Mouse (Mus musculus) MEL (cell line): ENCODE measurements at regions not wholly inside any gene's neighbourhood (a gene's known extent, or its start where the extent isn't known, plus 50 kb on each side); places are given as distances from the start of the nearest gene placed in this dataset.

ENCODE experiments used
- DNase-seq: peaks from one replicate; pipeline ENCODE4 v3.0.0; 2011; ENCODE audit warnings: low read depth, low spot score
- H3K27ac ChIP-seq: 2 replicates; pipeline ENCODE4 v1.5.1; 2012; ENCODE audit warnings: low read depth, mild to moderate bottlenecking, control low read depth, low read length, moderate library complexity; ENCODE audit not compliant: control insufficient read depth
- H3K27me3 ChIP-seq, 2 experiments: fragments of 150-350 bp in 1 of 2; sonication (generic) in 1 of 2; 2 replicates each; pipeline ENCODE4 v1.6.1; 2012; ENCODE audit warnings: low read length in 2 of 2, mild to moderate bottlenecking in 2 of 2, improper control_type of control experiment in 1 of 2, moderate library complexity in 1 of 2; ENCODE audit not compliant: insufficient read depth in 2 of 2, control insufficient read depth in 1 of 2
- H3K36me3 ChIP-seq, 2 experiments: 2 replicates each; pipeline ENCODE4 v1.6.1; 2012 to 2014; ENCODE audit warnings: low read length in 2 of 2, improper control_type of control experiment in 1 of 2, inconsistent platforms in 1 of 2, mild to moderate bottlenecking in 1 of 2; ENCODE audit not compliant: insufficient read depth in 2 of 2, control insufficient read depth in 1 of 2
- H3K4me1 ChIP-seq, 2 experiments: fragments of 150-350 bp in 1 of 2; sonication (generic) in 1 of 2; 2 replicates each; pipeline ENCODE4 v1.6.1; 2012; ENCODE audit warnings: low read length in 2 of 2, improper control_type of control experiment in 1 of 2, mild to moderate bottlenecking in 1 of 2; ENCODE audit not compliant: insufficient read depth in 2 of 2, control insufficient read depth in 1 of 2
- H3K4me3 ChIP-seq, 2 experiments: fragments of 150-350 bp in 1 of 2; sonication (generic) in 1 of 2; 2 replicates each; pipeline ENCODE4 v1.5.1; 2012; ENCODE audit warnings: low read depth in 2 of 2, low read length in 2 of 2, mild to moderate bottlenecking in 2 of 2, moderate library complexity in 2 of 2, control low read depth in 1 of 2, improper control_type of control experiment in 1 of 2; ENCODE audit not compliant: control insufficient read depth in 1 of 2, insufficient read depth in 1 of 2
- H3K79me2 ChIP-seq: 2 replicates; pipeline ENCODE4 v1.6.1; 2012; ENCODE audit warnings: mild to moderate bottlenecking, low read length, moderate library complexity; ENCODE audit not compliant: control insufficient read depth, poor library complexity, insufficient read depth
- H3K9ac ChIP-seq: 2 replicates; pipeline ENCODE4 v1.6.1; 2012; ENCODE audit warnings: low read depth, mild to moderate bottlenecking, control low read depth, low read length, moderate library complexity; ENCODE audit not compliant: control insufficient read depth, poor library complexity, severe bottlenecking
- H3K9me3 ChIP-seq: fragments of 150-350 bp; sonication (generic); replicated peaks from 2 replicates; pipeline ENCODE4 v1.6.1; 2012; ENCODE audit warnings: mild to moderate bottlenecking, low read length, improper control_type of control experiment, moderate library complexity; ENCODE audit not compliant: insufficient read depth
- BHLHE40 ChIP-seq: IDR thresholded peaks from 2 replicates; pipeline ENCODE4 v1.6.1; 2012; ENCODE audit warnings: low read depth, mild to moderate bottlenecking, inconsistent platforms, low read length, improper control_type of control experiment, borderline replicate concordance
- CHD2 ChIP-seq: IDR thresholded peaks from 2 replicates; pipeline ENCODE4 v1.6.1; 2011; ENCODE audit warnings: low read length, improper control_type of control experiment
- CTCF ChIP-seq, 3 experiments: IDR thresholded peaks in 2 of 3; conservative IDR thresholded peaks in 1 of 3; 2 replicates each; pipeline ENCODE4 v1.5.1; 2011 to 2012; ENCODE audit warnings: low read length in 3 of 3, low read depth in 2 of 3, mild to moderate bottlenecking in 2 of 3, improper control_type of control experiment in 1 of 3, inconsistent platforms in 1 of 3, mixed read lengths in 1 of 3, moderate library complexity in 1 of 3; ENCODE audit not compliant: control insufficient read depth in 1 of 3, insufficient read depth in 1 of 3, poor library complexity in 1 of 3, severe bottlenecking in 1 of 3
- E2F4 ChIP-seq: IDR thresholded peaks from 2 replicates; pipeline ENCODE4 v1.6.1; 2011; ENCODE audit warnings: low read depth, low read length, improper control_type of control experiment, borderline replicate concordance
- ELF1 ChIP-seq: IDR thresholded peaks from 2 replicates; pipeline ENCODE4 v1.6.1; 2014; ENCODE audit warnings: low read depth, mild to moderate bottlenecking, inconsistent platforms, low read length, improper control_type of control experiment, moderate library complexity
- JUND ChIP-seq: IDR thresholded peaks from 2 replicates; pipeline ENCODE4 v1.6.1; 2011; ENCODE audit warnings: low read depth, mild to moderate bottlenecking, improper control_type of control experiment, low read length
- MAFK ChIP-seq: IDR thresholded peaks from 2 replicates; pipeline ENCODE4 v1.6.1; 2011; ENCODE audit warnings: low read depth, mild to moderate bottlenecking, low read length, improper control_type of control experiment, borderline replicate concordance
- MYB ChIP-seq: IDR thresholded peaks from 2 replicates; pipeline ENCODE4 v1.6.1; 2011; ENCODE audit warnings: mild to moderate bottlenecking, low read depth, low read length, improper control_type of control experiment
- NELFE ChIP-seq: IDR thresholded peaks from 2 replicates; pipeline ENCODE4 v1.6.1; 2011; ENCODE audit warnings: low read depth, low read length, improper control_type of control experiment
- NRF1 ChIP-seq: IDR thresholded peaks from 2 replicates; pipeline ENCODE4 v1.6.1; 2014; ENCODE audit warnings: low read depth, mild to moderate bottlenecking, inconsistent platforms, low read length, improper control_type of control experiment, moderate library complexity; ENCODE audit not compliant: poor library complexity, insufficient read depth, severe bottlenecking
- POLR2AphosphoS2 ChIP-seq: IDR thresholded peaks from 2 replicates; pipeline ENCODE4 v1.6.1; 2011; ENCODE audit warnings: low read length, improper control_type of control experiment
- RAD21 ChIP-seq: IDR thresholded peaks from 2 replicates; pipeline ENCODE4 v1.6.1; 2011; ENCODE audit warnings: mild to moderate bottlenecking, low read depth, low read length, improper control_type of control experiment
- SMC3 ChIP-seq: IDR thresholded peaks from 2 replicates; pipeline ENCODE4 v1.6.1; 2011; ENCODE audit warnings: low read depth, low read length, improper control_type of control experiment
- TAL1 ChIP-seq: IDR thresholded peaks from 2 replicates; pipeline ENCODE4 v1.6.1; 2012; ENCODE audit warnings: mild to moderate bottlenecking, inconsistent platforms, low read length, moderate library complexity, mixed read lengths
- TBP ChIP-seq: IDR thresholded peaks from 2 replicates; pipeline ENCODE4 v1.8.0; 2011; ENCODE audit warnings: low read depth, low read length, improper control_type of control experiment
- UBTF ChIP-seq: IDR thresholded peaks from 2 replicates; pipeline ENCODE4 v1.6.1; 2012; ENCODE audit warnings: low read depth, mild to moderate bottlenecking, inconsistent platforms, low read length, improper control_type of control experiment, moderate library complexity, borderline replicate concordance; ENCODE audit not compliant: insufficient read depth
- ZKSCAN1 ChIP-seq: IDR thresholded peaks from 2 replicates; pipeline ENCODE4 v1.6.1; 2012; ENCODE audit warnings: low read depth, mild to moderate bottlenecking, inconsistent platforms, low read length, improper control_type of control experiment, moderate library complexity
- ZMIZ1 ChIP-seq: IDR thresholded peaks from 2 replicates; pipeline ENCODE4 v1.6.1; 2012; ENCODE audit warnings: low read depth, mild to moderate bottlenecking, inconsistent platforms, low read length, improper control_type of control experiment, moderate library complexity

DNA sequence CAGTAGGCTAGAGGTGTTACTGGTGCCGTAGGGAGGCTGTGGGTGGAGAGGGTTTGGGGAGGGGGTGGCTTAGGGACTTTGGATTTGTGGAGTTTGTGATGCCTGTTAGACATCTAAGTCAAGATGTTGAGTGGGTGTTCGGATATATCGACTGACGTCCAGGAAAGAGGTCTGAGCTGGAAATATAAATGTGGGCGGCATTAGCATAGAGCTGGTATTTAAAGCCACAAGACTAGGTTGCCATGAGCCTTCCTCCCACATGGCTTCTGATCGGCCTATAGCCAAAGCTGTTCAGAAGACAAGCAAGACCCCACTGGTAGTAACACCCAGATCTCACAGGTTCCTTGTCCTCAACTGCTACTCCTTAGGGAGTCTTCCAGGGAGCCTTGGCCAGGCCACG, 184.9 kb downstream of the Tle3 start:
- H3K4me3 ChIP-seq = no peak overlapping the region

DNA sequence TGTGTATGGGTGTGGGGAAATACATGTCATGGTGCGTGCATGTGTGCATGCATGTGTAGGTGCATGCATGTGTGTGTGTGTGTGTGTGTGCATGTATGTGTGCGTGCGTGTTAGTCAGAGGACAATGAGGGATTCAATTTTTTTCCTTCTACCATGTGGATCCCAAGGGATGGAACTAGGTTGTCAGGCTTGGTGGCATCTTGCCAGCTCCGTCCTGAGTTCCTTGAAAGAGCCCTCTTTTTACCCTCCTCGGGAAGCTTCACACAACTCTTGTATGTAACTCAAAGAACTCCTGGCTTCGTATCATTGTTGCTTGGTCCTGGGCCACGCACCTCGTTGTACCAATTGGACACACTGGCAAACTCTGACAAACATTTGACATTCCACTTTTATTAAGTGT, 183.0 kb downstream of the Tle3 start:
- H3K36me3 ChIP-seq = no peaks in the 10 kb centered on the region
- no peak overlapping the region for H3K4me3 ChIP-seq
- no peaks in the 10 kb centered on the region for H3K4me1 ChIP-seq
- TF ChIP-seq RAD21 (no peak), CTCF (IDR thresholded peaks at IDR 0.05 in 2 of 3, conservative IDR thresholded peaks at IDR 0.05 in 1 of 3; ENCODE audit: control insufficient read depth in 1 of 3, insufficient read depth in 1 of 3, low read depth in 2 of 3, low read length in 3 of 3, poor library complexity in 1 of 3, severe bottlenecking in 1 of 3) (no peak), POLR2AphosphoS2 (no peak), JUND (no peak), ZKSCAN1 (no peak), TBP (no peak), TAL1 (no peak), NRF1 (no peak), MYB (no peak), E2F4 (no peak), CHD2 (no peak)
- peaks cover 0 to 5% of the 10 kb centered on the region in 2 experiments; a peak in 1 of 4 replicates for H3K27me3 ChIP-seq
- no peak for DNase-seq
- H3K9ac ChIP-seq = no peak overlapping the region
- H3K27ac ChIP-seq = no peak overlapping the region
- H3K79me2 ChIP-seq = no peaks in the 10 kb centered on the region
- no peaks in the 10 kb centered on the region for H3K9me3 ChIP-seq

More for the DNA sequence above, 184.9 kb downstream of the Tle3 start:
- no peak for DNase-seq
- Histone ChIP-seq H3K4me1 (no peaks in the 10 kb centered on the region), H3K27ac (no peak overlapping the region), H3K9ac (no peak overlapping the region), H3K9me3 (no peaks in the 10 kb centered on the region), H3K27me3 (peaks cover 0 to 5% of the 10 kb centered on the region in 2 experiments; a peak in 1 of 4 replicates), H3K36me3 (no peaks in the 10 kb centered on the region), H3K79me2 (no peaks in the 10 kb centered on the region)
- TF ChIP-seq CHD2 = no peak
- TF ChIP-seq BHLHE40 = no peak
- no peak for TF ChIP-seq TAL1
- TF ChIP-seq MAFK = no peak
- no peak for TF ChIP-seq SMC3
- no peak for TF ChIP-seq E2F4
- no peak for TF ChIP-seq MYB
- TF ChIP-seq NELFE = no peak
- no peak for TF ChIP-seq ZMIZ1
- TF ChIP-seq ELF1 = no peak
- no peak for TF ChIP-seq UBTF
